Mouse (Mus musculus) urinary bladder, postnatal 14 days (tissue): ENCODE data around the gene Agpat2.

Experiments used
- DNase-seq: peaks from one replicate; pipeline ENCODE4 v3.0.0; 2021; ENCODE audit warnings: low spot score

The Agpat2 gene

DNA sequence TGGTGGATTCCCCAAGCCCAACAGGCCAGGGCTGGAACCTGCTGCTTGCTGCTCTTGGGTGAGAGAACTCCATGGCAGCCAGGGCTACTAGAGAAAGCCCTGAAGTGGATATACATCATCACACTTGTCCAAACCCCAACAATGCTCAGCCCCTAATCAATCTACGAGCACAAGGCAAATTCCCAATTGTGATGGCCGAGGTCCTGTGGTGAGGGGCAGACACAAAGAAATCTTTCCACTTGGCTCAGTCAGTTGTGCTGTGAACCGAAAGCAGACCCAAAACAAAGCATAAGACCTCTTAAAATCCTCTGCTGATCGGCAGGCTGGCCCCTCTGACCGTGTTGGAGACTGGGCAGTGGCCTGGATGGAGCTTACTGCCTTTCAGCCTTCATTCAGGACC, 29.4 kb downstream of the Agpat2 start:
- no peak for DNase-seq

DNA sequence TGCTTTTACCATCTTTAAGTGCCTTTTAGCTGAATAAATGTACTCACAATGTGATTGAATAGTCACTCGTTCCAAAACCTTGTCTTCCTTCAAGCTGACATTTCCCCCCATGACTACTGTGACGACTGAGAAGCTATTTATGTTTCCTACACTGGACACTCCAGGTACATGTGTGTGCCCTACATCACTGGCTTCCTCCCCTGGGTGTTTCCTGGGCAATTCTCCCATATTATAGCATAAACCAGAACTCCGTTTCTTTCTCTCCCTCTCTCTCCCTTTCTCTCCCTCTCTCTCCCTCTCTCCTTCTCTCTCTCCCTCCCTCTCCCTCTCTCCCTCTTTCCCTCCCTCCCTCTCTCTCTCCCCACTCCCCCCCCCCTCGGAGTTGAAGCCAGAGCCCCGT, 30.4 kb downstream of the Agpat2 start:
- DNase-seq: no peak

DNA sequence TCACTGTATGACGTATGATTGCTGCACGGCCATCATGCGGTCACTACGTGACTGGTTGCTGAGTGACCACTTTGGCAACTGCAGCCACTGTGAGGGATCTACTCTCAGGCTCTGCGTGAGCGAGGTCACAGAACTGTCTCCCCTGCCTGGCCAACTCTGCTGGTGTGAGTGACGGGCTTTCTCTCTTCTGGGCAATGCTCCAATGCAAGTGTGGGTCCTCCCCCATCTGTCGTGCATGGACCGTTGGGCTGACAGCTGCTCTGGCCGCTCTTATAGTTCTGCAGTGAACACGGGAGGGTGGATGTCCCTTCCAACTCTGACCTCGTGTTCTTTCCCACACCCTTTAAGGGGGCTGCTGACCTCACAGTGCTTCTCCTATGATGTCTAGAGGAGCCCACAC, 30.8 kb downstream of the Agpat2 start:
- no peak for DNase-seq

DNA sequence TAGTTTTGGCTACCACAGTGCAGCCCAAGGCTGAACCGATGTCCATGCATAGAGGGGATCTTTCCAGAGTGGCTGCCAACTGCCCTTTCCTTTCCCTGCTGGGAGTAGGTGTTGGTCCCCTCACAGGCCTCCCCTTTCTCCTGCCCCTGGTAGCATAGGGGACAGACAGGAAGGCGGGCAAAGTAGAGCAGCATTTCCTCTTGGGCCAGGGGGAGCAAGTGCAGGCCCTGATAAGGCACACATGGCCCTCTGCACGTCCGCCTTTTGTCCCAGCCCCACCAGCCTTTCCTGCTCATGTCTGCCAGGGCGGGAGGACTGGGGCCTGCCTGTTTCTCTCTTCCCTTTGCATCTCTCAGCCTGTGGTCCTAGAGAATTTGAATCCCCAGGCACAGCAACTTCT, 32.4 kb downstream of the Agpat2 start:
- DNase-seq: no peak

DNA sequence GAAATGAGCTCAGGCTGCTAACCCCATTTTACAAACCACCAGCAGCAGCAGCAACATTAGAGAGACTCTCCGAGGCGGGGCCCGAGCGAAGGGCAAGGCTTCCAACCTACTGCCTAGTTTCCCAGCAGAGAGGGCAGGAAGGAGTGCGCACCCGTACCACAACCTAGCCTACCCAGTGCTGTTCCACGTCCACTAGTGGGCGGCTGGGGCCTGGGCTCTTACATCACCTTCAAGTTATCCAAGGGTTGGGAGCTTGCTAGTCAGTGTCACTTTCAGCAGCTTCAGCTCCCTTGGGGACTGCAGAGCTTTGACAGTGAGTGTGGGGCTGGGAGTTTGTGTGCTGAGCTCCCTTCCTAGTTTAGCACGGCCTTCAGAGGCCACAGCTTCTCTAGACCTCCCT, 32.8 kb downstream of the Agpat2 start:
- no peak for DNase-seq

DNA sequence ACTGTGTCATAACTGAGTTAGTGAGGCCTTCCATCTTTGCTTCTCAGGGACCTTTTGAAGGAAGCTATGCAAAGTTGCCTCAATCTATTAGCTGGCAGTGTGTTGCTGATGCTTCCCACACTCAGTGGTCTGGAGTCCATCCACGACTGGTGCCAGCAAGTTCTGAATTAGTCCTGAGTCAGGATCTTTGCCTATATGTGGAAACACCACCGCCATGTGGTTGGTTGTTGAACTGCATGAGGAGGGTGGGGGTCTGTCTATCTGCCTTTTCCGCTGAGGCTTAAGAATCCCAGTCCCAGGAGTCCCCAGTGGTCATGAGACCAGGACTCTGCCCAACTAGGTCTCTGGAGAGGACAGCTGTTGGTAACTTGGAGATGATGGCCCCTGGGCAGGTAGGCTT, 34.2 kb downstream of the Agpat2 start:
- peak; percentile 53 for DNase-seq

DNA sequence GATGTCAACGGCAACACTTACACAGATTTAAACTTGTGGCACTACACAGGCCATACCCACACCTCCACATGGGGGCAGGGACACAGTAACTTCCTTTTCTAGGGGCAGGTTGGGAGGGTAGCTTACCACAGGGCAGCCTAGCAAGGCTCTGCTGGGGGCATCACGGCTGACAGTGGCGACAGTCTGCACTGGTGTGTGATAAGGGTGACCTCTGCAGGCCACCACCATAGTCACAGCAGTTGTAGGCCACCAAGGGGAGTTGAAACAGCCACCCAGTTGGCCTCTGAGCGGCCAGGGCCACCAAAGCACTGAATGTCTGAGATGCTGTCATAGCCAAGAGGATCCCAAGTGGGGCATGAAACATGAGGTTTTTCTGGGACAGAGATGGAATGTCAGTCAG, 38.0 kb downstream of the Agpat2 start:
- DNase-seq: peak; percentile 41

DNA sequence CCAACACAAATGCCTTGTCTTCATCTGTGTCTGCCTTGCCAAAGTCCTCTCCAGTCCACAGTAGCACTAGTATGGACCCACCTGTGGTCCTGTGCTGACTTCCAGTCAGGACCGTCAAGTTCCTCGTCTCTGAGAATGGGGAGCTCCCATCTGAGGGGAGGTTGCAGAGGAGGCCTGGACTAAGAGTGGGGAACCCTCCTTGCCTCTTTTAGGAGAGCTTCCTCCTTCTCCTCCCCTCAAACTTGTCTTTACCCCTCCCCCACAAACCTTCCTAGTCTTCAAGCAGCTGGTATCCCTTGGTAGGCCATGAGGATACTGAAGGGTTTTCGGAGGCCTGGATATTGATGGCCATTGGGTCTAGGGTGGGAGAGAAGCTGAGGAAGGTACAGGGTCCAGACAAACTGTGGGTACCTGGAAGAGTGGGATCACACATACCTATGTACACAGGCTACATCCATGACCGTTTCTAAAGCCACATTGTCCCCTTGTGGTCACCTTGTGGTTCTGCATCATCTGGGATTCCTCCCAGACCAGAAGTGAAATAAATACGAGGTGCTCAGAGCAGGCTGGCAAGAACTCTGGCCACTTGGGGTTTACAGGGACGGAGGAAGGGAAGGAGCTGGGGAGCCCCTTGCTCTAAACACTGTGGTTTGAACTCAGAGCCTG, 42.7 kb downstream of the Agpat2 start:
- no peak for DNase-seq

DNA sequence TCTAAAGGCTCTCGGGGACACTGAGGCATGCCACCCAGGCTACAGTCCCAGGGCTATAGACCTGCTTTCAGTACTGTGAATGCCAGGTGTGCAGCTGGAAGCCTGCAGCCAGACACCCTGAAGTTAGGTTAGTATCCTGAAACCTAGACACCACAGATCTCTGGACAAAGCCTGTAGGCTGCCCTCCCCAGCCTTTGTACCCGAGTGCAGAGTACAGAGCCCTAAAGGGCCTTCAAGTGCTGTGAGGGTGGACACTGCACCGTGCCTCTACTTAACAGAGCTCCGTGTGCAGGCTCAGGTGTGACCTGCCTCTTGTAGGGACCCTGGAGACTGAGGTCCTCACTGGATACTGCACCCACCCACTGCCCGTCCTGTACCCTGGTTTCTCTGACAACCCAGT, 43.7 kb downstream of the Agpat2 start:
- DNase-seq: no peak

DNA sequence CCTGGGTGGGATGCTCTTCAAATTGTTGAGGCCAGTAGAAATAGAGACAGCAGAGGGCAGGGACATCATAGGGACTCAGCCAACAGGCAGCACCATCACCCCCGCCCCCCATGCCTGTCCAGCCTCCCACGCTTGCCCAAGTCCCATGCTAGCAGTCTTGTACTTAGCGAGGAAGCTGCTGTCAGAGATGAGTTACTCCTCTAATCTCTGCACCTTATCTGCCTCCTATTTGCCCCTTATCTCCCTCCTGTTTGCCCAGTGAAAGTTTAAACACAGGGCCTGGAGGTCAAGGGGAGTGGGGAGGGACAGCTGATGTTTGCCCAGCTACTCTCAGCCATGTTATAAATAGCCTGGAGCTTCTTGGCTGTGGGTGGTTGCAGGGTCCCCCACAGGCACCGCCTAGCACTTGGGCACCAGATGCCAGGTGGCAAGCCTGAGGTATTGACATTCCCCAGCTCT, 47.7 kb downstream of the Agpat2 start:
- peak; percentile 65 for DNase-seq

DNA sequence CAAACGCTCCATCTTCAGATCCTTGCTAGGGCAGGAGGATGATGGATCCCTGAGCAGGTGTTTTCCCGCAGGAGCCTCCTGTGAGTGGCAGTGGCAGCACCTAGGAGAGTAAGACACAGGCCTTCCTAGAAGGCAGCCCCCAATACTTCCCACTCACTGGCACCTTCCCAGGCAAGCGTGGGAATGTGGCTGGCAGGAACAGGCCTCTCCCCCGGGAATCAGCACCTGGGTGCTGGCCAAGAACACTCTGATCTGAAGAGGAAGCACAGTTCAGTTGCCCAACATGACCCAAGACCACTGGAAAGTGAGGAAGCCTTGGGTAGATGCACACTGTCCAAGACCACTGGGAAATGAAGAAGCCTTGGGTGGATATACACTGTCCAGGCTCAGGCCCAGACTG, 49.1 kb downstream of the Agpat2 start:
- peak; percentile 47 for DNase-seq

DNA sequence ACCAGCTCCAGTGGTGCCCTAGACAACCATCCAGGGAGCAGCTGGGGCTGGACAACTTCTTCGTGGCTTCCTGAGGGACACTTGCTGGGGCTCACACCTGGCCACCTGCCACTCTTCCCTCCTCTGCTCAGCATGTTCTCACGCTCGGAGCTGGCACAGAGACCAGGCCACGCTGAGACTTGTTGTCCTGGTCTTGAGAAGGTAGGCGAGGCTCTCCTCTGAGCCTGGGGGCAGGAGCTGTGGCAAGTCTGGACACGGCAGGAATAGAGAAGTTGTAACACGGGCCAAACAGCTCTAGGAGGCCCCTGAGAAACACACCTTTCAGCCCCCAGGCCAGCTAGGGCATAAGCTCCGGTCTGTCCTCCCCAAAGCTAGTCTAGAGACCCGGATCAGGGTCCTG, 50.3 kb downstream of the Agpat2 start:
- DNase-seq: peak; percentile 88

DNA sequence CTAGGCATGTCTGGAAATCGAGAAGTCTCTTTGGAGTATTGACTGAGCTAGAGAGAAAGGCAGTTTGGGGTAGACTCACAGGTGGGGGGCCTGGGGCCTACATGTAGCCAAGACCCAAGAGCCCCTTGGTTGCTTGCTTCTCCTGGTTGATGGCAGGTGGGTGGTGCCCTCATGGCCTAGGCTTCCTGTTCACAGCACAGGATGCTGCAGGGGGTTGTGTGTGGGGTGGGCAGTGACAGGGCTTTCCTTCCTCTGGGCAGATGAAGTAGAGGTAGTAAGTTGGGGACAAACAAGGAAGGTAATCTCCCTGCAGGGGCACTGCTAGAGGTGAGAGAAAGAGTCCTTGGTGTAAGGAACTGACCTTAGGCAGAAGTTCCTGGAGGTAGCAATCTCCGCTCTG, 52.2 kb downstream of the Agpat2 start:
- DNase-seq: no peak

DNA sequence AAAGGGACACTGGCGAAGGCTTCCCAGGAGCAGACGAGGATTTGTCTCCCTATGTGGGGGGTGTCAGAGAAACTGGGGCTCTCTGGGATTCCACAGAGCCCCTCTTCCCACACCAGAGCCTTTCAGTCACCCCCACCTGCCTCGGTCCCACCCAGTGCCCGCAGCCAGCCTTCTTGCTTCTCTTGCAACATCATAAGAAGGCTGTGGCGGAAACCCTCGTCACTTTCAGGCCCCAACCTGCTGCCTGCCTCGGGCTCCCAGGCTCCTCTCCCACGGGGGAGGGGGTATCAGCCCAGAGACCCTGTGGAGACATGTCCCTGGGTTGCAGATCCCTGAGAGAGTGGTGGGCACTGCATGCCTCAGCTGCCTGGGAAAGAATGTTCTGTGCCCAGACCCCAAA, 52.8 kb downstream of the Agpat2 start:
- peak; percentile 59 for DNase-seq

DNA sequence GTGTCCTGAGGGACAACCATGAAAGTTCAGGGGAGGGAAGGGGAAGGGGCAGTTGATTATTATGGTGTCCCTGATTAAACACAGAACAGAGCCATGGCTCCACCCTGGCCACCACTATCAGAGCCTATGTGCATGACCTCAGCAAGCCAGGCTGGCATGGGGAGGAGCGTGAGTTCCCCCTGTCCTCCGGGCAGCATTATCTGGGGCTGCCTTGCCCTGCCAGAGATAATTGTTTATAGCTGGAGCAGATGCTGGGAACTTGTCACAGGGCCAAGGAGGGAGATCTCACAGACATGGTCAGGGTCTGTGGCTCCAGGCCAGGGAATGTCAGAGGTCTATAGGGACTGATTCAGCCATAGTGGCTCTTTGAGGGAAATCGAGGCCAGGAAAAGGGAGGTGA, 53.4 kb downstream of the Agpat2 start:
- DNase-seq: no peak

DNA sequence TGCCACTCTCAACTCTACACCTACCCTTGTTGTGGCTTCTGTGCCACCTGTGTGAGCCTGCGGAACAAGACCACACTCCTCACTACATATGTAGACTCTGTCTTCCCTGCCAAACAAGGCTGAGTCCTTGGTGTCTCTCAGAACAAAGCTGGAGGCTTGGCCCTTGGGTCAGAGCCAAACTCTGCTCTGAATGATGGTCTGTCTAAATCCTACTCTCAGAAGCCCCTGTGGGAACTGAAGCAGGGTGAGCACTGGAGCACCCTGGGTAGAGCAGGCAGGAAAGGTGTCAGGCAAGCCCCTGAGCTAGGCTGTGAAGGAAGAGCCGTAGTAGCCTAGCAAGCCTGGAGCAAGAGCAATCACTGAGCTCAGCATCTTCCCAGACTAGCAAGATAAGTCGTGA, 54.0 kb downstream of the Agpat2 start:
- DNase-seq: no peak

DNA sequence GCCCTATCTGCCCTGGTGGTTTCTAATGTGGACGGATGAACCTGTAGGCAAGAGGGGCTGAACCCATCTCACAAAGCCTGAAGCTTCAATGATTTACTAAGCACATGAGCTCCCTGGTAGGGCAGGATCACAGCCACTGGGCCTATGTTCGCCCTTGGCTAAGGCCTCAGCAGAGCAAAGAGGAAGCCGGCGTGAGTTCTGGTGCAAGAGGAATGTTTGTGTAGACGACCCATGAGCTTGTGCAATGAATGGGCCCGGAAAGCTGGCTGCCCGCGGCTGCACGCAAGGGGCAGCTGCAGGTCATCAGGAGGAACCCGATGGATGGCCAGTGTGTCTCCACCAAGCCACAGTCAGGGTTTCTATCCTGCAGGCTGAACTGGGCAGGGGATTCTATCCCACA, 54.4 kb downstream of the Agpat2 start:
- no peak for DNase-seq

DNA sequence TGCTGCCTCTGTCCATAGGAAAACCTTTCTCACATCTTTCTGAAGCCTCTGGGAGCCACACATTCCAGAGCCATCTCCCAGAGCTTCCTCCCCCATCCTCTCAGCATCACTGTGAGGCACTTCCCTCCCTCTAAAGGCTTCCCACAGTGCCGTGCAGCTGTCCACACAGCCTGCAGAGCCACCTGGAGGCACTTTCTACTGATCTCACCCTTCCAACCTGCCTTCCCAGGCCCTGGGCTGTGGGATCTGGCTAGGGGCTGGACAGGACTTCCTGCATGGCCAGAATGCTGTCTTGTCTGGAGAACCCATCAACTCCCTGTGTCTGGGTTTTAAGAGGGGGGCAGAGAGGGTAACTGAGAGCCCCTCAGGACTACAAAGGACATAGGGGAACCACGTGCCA, 56.7 kb downstream of the Agpat2 start:
- DNase-seq: no peak

DNA sequence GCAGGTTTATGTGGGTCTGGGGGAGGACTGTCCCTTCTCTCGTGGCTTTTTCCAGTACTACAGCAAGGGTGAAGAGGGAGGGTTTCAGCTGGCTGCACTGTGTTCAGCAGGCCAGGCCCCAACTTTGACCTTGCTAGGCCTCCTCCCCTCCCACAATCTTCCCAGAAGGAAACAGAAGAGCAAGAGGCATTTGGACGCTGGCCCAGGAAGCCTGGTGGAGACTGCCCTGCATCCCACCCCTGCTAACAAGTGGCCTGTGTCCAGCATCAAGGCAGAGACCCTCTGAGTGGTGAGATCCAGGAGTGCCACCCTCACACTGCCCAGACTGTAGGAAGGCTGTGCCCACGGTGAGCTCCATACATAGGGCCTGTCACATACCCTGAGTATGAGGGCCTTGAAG, 60.0 kb downstream of the Agpat2 start:
- DNase-seq: no peak

DNA sequence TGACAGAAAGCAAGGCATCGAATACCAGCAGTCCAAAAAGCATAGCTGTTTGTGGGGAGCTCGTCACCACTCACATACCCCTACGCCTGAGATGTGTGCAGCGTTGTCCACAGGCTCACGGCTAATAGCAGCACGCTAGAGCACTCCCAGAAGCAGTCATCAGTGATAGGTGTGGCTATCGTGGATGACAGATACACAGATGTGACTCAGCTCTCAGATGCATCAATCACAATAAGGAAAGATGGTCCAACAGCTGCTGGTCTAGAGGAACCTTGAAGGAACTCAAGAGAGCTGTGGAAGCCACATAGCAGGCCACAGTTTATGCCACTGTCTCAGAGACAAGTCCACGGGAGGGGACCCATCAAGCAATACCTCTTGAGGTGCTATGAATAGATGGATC, 60.4 kb downstream of the Agpat2 start:
- no peak for DNase-seq

DNA sequence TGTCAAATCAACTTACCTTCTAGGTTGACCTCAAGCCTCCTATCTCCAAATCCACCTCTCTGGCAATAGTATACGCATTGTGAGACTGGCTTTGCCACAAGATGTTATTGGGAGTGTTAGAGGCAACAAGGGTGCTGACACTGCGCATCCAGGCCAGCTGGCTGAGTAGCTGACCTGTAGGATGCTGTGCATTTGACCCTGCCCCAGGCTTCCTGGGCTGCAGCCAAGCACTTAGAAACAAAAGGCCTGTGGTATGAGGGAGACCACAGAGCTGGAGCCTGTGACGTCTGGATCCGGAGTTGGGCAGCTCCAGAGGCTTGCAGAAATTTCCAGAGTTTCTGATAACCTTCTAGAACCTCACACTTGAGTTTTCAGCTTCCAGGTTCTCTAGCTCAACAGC, 61.1 kb downstream of the Agpat2 start:
- DNase-seq: no peak
